Mouse (Mus musculus) thymus, adult 2 months (tissue): ENCODE measurements around the gene Mindy4. TPM values are rescaled to one million over a fixed set of nuclear protein-coding genes. Genes with fewer than 3 reads are reported as not detected.

Experiments
- DNase-seq: peaks from one replicate; pipeline ENCODE4 v3.0.0; 2021
- H3K27ac ChIP-seq: fragments of 200-500 bp; 2 replicates; pipeline ENCODE4 v1.5.1; 2012; ENCODE audit warnings: low read length, control low read depth; ENCODE audit not compliant: control insufficient read depth, insufficient read depth
- H3K27me3 ChIP-seq: fragments of 200-500 bp; 2 replicates; pipeline ENCODE4 v1.6.1; 2012; ENCODE audit warnings: mild to moderate bottlenecking, low read length, moderate library complexity, mixed read lengths; ENCODE audit not compliant: control insufficient read depth, insufficient read depth
- H3K36me3 ChIP-seq: fragments of 200-500 bp; 2 replicates; pipeline ENCODE4 v1.6.1; 2012; ENCODE audit warnings: mild to moderate bottlenecking, low read length, moderate library complexity; ENCODE audit not compliant: control insufficient read depth, insufficient read depth
- H3K4me1 ChIP-seq: fragments of 200-500 bp; replicated peaks from 2 replicates; pipeline ENCODE4 v1.6.1; 2012; ENCODE audit warnings: low read length; ENCODE audit not compliant: control insufficient read depth, insufficient read depth
- H3K4me3 ChIP-seq: fragments of 200-500 bp; 2 replicates; pipeline ENCODE4 v1.5.1; 2012; ENCODE audit warnings: mild to moderate bottlenecking, low read length, control low read depth, moderate library complexity; ENCODE audit not compliant: control insufficient read depth, insufficient read depth
- CTCF ChIP-seq: fragments of 200-500 bp; IDR thresholded peaks from 2 replicates; pipeline ENCODE4 v1.5.1; 2012; ENCODE audit warnings: mild to moderate bottlenecking, control low read depth, low read length, moderate library complexity, borderline replicate concordance; ENCODE audit not compliant: control insufficient read depth, poor library complexity, insufficient read depth; ENCODE audit errors: extremely low read depth
- POLR2A ChIP-seq: fragments of 200-500 bp; IDR thresholded peaks from 2 replicates; pipeline ENCODE4 v1.6.1; 2012; ENCODE audit warnings: mild to moderate bottlenecking, low read length, control low read depth, moderate library complexity; ENCODE audit not compliant: control insufficient read depth, poor library complexity, insufficient read depth; ENCODE audit errors: extremely low read depth
- WGBS: fragments of 180-500 bp; shearing (Covaris S2); methylation state at CpG from one replicate; pipeline ENCODE4 v1.1.7; 2018; 5-methylcytosine and 5-hydroxymethylcytosine counted together
- polyA plus RNA-seq: library from polyadenylated mRNA; depleted of rRNA; stranded (reverse); fragments of >200 nt; gene quantifications from 2 replicates; pipeline ENCODE4 v1.2.3, GENCODE M21; 2012

Gene Mindy4
- polyA plus RNA-seq, 1 experiment, result 9.2 TPM

GRCm38 (mm10) chr6:55299917-55300316 lies 96.7 kb downstream of the Mindy4 start:
- Histone ChIP-seq H3K27me3 (no peaks in the 10 kb centered on the region), H3K36me3 (no peaks in the 10 kb centered on the region), H3K4me3 (no peak overlapping the region), H3K4me1 (no peaks in the 10 kb centered on the region), H3K27ac (no peak overlapping the region)
- TF ChIP-seq CTCF, result no peak
- no peak for DNase-seq
- WGBS, result 95% methylated on average over 2 of the region's 2 CpGs

- no peak for TF ChIP-seq POLR2A
These were observed 97.5 kb downstream of the Mindy4 start for GRCm38 (mm10) chr6:55300704-55301103.

GRCm38 (mm10) chr6:55310179-55310578 lies 107.0 kb downstream of the Mindy4 start:
- H3K36me3 ChIP-seq, result no peaks in the 10 kb centered on the region
- H3K4me1 ChIP-seq, result no peaks in the 10 kb centered on the region
- DNase-seq, result no peak
- no peak overlapping the region for H3K27ac ChIP-seq
- H3K4me3 ChIP-seq, result no peak overlapping the region
- TF ChIP-seq CTCF (no peak), POLR2A (no peak)
- H3K27me3 ChIP-seq, result no peaks in the 10 kb centered on the region
- WGBS, result 91% methylated on average over 2 of the region's 2 CpGs

More at GRCm38 (mm10) chr6:55300704-55301103, 97.5 kb downstream of the Mindy4 start:
- no peaks in the 10 kb centered on the region for H3K4me1 ChIP-seq
- H3K27me3 ChIP-seq, result no peaks in the 10 kb centered on the region
- H3K4me3 ChIP-seq, result no peak overlapping the region
- no peak overlapping the region for H3K27ac ChIP-seq
- 86% methylated on average over 11 of the region's 11 CpGs for WGBS
- no peaks in the 10 kb centered on the region for H3K36me3 ChIP-seq
- no peak for DNase-seq

GRCm38 (mm10) chr6:55311962-55312361 lies 108.8 kb downstream of the Mindy4 start:
- Histone ChIP-seq H3K4me3 (no peak overlapping the region), H3K27ac (no peak overlapping the region), H3K36me3 (no peaks in the 10 kb centered on the region), H3K27me3 (no peaks in the 10 kb centered on the region), H3K4me1 (no peaks in the 10 kb centered on the region)
- WGBS, result 86% methylated on average over 5 of the region's 5 CpGs
- no peak for DNase-seq
- TF ChIP-seq CTCF, result no peak
- no peak for TF ChIP-seq POLR2A

GRCm38 (mm10) chr6:55313893-55314292 lies 110.7 kb downstream of the Mindy4 start:
- no peaks in the 10 kb centered on the region for H3K4me1 ChIP-seq
- DNase-seq, result no peak
- H3K27ac ChIP-seq, result no peak overlapping the region
- no peaks in the 10 kb centered on the region for H3K27me3 ChIP-seq
- H3K36me3 ChIP-seq, result no peaks in the 10 kb centered on the region
- TF ChIP-seq CTCF (no peak), POLR2A (no peak)
- H3K4me3 ChIP-seq, result no peak overlapping the region
- WGBS, result 95% methylated on average over 4 of the region's 4 CpGs

GRCm38 (mm10) chr6:55314628-55315027 lies 111.4 kb downstream of the Mindy4 start:
- H3K27ac ChIP-seq, result no peak overlapping the region
- no peaks in the 10 kb centered on the region for H3K27me3 ChIP-seq
- no peaks in the 10 kb centered on the region for H3K36me3 ChIP-seq
- no peak overlapping the region for H3K4me3 ChIP-seq
- WGBS, result 96% methylated on average over 8 of the region's 8 CpGs
- DNase-seq, result no peak
- TF ChIP-seq POLR2A (no peak), CTCF (no peak)
- no peaks in the 10 kb centered on the region for H3K4me1 ChIP-seq

- WGBS, result 96% methylated on average over 3 of the region's 3 CpGs
- Histone ChIP-seq H3K4me1 (no peaks in the 10 kb centered on the region), H3K27ac (no peak overlapping the region), H3K4me3 (no peak overlapping the region), H3K36me3 (no peaks in the 10 kb centered on the region), H3K27me3 (no peaks in the 10 kb centered on the region)
- TF ChIP-seq CTCF (no peak), POLR2A (no peak)
- no peak for DNase-seq
These were observed 115.4 kb downstream of the Mindy4 start for GRCm38 (mm10) chr6:55318597-55318996.
